Mouse (Mus musculus) cerebellum, adult 2 months (tissue): ENCODE results near the gene Serpina3a. TPM values are rescaled to one million over a fixed set of nuclear protein-coding genes. Genes with fewer than 3 reads are reported as not detected.

Source experiments
- DNase-seq, 2 experiments: peaks; one replicate each; pipeline ENCODE4 v3.0.0; 2021
- H3K27ac ChIP-seq: fragments of 200-500 bp; 2 replicates; pipeline ENCODE4 v1.5.1; 2012; ENCODE audit warnings: low read length, control low read depth, inconsistent platforms; ENCODE audit not compliant: insufficient read depth
- H3K27me3 ChIP-seq: fragments of 200-500 bp; 2 replicates; pipeline ENCODE4 v1.6.1; 2012; ENCODE audit warnings: inconsistent platforms, mild to moderate bottlenecking, low read length, moderate library complexity; ENCODE audit not compliant: control insufficient read depth, insufficient read depth
- H3K4me1 ChIP-seq: fragments of 200-500 bp; 2 replicates; pipeline ENCODE4 v1.6.1; 2011; ENCODE audit warnings: low read length; ENCODE audit not compliant: control insufficient read depth, insufficient read depth
- H3K4me3 ChIP-seq: fragments of 200-500 bp; replicated peaks from 2 replicates; pipeline ENCODE3; 2011; ENCODE audit warnings: mild to moderate bottlenecking, low read depth, low read length, control low read depth; ENCODE audit not compliant: insufficient read depth
- CTCF ChIP-seq: fragments of 200-500 bp; IDR thresholded peaks from 2 replicates; pipeline ENCODE4 v1.5.1; 2011; ENCODE audit warnings: low read depth, mild to moderate bottlenecking, control low read depth, low read length, moderate library complexity, borderline replicate concordance; ENCODE audit not compliant: insufficient read depth
- POLR2A ChIP-seq: fragments of 200-500 bp; IDR thresholded peaks from 2 replicates; pipeline ENCODE4 v1.6.1; 2011; ENCODE audit warnings: low read length, control low read depth, borderline replicate concordance; ENCODE audit not compliant: insufficient read depth
- WGBS: fragments of 180-500 bp; shearing (Covaris S2); methylation state at CpG from one replicate; pipeline ENCODE4 v1.1.7; 2018; 5-methylcytosine and 5-hydroxymethylcytosine counted together
- polyA plus RNA-seq: library from polyadenylated mRNA; depleted of rRNA; stranded (reverse); fragments of >200 nt; gene quantifications from 2 replicates; pipeline ENCODE4 v1.2.3, GENCODE M21; 2012; rRNA removed

Serpina3a gene
- polyA plus RNA-seq, 1 experiment, result not detected

DNA sequence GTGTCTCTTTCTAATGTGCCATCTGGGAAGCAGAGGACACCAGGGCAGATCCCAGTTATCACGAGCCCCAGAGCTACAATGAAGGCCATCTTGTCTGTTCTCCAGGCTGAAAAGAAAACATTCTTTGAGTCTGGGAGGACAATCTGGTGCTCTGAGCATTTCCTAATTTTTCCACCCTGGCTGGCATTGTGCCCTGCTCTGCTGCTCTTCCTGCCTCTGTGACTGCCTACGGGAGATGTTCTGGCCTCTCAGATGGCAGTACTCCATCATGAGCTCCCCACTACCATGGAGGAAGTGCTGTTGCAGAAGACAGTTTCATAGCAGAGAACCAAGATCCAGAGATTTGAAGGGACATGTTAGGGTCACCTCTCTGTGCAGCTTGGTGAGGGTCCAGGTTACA lies 39.5 kb downstream of the Serpina3a start:
- H3K27me3 ChIP-seq, result no peaks in the 10 kb centered on the region; the same call in 1 of the 2 replicates
- H3K27ac ChIP-seq, result no peak overlapping the region
- WGBS, result 19% methylated on average over 2 of the region's 2 CpGs
- H3K4me3 ChIP-seq, result no peak overlapping the region
- no peak for TF ChIP-seq CTCF
- TF ChIP-seq POLR2A, result no peak
- H3K4me1 ChIP-seq, result no peaks in the 10 kb centered on the region
- peak in 1 of 2 experiments; percentile 9 for DNase-seq

DNA sequence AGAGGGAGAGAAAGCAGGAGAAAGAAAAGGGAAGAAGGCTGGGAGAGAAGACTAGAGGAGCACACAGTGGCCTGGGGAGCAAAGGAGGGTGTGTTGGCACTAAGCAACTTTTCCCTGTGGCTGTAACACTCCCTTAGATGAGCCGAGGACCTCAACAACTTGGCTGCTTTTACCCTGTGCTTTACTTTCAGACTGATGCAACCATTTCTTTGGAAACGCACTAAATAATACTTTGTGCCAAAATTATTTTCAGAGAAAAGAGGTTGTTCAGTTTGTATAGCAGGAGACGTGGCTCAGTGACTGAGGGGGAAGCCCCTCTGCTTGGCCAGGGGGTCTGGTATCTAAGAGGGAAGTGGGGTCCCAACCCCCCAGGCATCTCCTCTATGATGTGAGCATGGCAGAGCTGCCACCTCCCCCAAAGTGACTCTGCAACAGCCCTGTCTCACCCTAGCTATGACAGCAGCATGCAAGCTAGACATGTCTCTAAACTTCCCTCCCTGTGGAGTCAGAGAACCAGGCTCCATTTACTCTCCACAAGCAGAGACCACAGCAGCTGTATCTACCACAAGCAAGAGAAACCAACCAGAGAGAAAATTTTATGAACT lies 40.6 kb downstream of the Serpina3a start:
- Histone ChIP-seq H3K4me1 (no peaks in the 10 kb centered on the region), H3K27me3 (no peaks in the 10 kb centered on the region; the same call in 1 of the 2 replicates), H3K4me3 (no peak overlapping the region), H3K27ac (no peak overlapping the region)
- 57% methylated on average over 3 of the region's 3 CpGs for WGBS
- DNase-seq, result no peak
- TF ChIP-seq POLR2A, result no peak
- TF ChIP-seq CTCF, result no peak

DNA sequence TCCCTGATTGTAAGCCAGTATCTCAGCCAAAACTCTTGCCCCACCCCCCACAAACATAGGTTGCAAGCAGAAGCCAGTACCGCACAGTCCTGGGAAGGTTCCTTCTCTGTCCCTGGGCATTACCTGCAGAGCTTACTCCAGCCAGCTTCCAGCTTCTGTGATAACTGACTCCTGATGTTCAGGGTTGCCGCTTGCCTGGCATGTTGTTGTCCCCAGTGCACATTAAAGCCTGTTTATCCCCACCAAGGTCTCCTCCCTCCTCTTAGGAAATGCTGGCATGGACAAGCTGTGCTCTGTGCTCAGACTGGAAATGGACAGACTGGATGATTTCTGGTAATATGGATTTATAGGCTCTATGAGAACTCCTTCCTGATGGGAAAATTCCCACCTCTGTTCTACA lies 41.1 kb downstream of the Serpina3a start, which contains the start of gene Serpina3c:
Serpina3c (minus strand) TSS at position 215 of the 400 bp plus-strand sequence.
- TF ChIP-seq CTCF (no peak), POLR2A (no peak)
- Histone ChIP-seq H3K4me1 (no peaks in the 10 kb centered on the region), H3K27ac (no peak within 1 kb of the TSS), H3K27me3 (no peaks in the 10 kb centered on the region; the same call in 1 of the 2 replicates), H3K4me3 (no peak within 1 kb of the TSS)
- no peak for DNase-seq
- 82% methylated on average over 2 of the region's 2 CpGs for WGBS

Other genes starting within 250 kb of the Serpina3a start
- not detected in 2 replicates for gene Serpina1a, start 249.2 kb upstream of the Serpina3a start, polyA plus RNA-seq
- not detected in 2 replicates for gene Serpina1c, start 207.8 kb upstream of the Serpina3a start, polyA plus RNA-seq
- gene Serpina1e, start 153.7 kb upstream of the Serpina3a start, polyA plus RNA-seq, result not detected in 2 replicates
- 0.07 TPM in 1 of 2 replicates, not detected in the other for gene Serpina11, start 122.8 kb upstream of the Serpina3a start, polyA plus RNA-seq
- 1.8 TPM in 2 replicates for gene Serpina9, start 99.0 kb upstream of the Serpina3a start, polyA plus RNA-seq
- gene Serpina12, start 68.3 kb upstream of the Serpina3a start, polyA plus RNA-seq, result 0.05 TPM in 1 of 2 replicates, not detected in the other
- gene Serpina5, start 11.6 kb upstream of the Serpina3a start, polyA plus RNA-seq, result not detected in 2 replicates
- not detected in 2 replicates for gene Serpina3b, start 15.3 kb downstream of the Serpina3a start, polyA plus RNA-seq
- 0.19 and 0.31 TPM in 2 replicates for gene Serpina3c, start 41.1 kb downstream of the Serpina3a start, polyA plus RNA-seq
- 0.11 TPM in 1 of 2 replicates, not detected in the other for gene Serpina3f, start 101.8 kb downstream of the Serpina3a start, polyA plus RNA-seq
- gene Serpina3g, start 123.5 kb downstream of the Serpina3a start, polyA plus RNA-seq, result 2.2 and 2.9 TPM in 2 replicates
- gene Serpina3i, start 150.4 kb downstream of the Serpina3a start, polyA plus RNA-seq, result 0.05 TPM in 1 of 2 replicates, not detected in the other
- not detected in 2 replicates for gene Serpina3j, start 201.8 kb downstream of the Serpina3a start, polyA plus RNA-seq
- gene Serpina3k, start 225.8 kb downstream of the Serpina3a start, polyA plus RNA-seq, result not detected in 2 replicates
- 0.06 TPM in 1 of 2 replicates, not detected in the other for gene Serpina3m, start 225.8 kb downstream of the Serpina3a start, polyA plus RNA-seq